Mouse (Mus musculus): ENCODE measurements around the gene Spg21. TPM values are rescaled to one million over a fixed set of nuclear protein-coding genes. Genes with fewer than 3 reads are reported as not detected.

Spg21 gene
- total RNA-seq (2021) = 10 to 100 TPM; 29.2 to 34.3 TPM

GRCm38 (mm10) chr9:65460732-65461442 is at the start of gene Spg21:
Gene Spg21 (plus strand): TSS chr9:65460947.
- peak; percentile 94 to 97 for DNase-seq

GRCm38 (mm10) chr9:65411326-65411725 is 49.4 kb upstream of the Spg21 start:
- no peak for DNase-seq

GRCm38 (mm10) chr9:65417738-65418137 is 43.0 kb upstream of the Spg21 start:
- no peak for DNase-seq

- no peak for DNase-seq
Observed at GRCm38 (mm10) chr9:65419633-65420032, 41.1 kb upstream of the Spg21 start.

GRCm38 (mm10) chr9:65422760-65423501 is 37.8 kb upstream of the Spg21 start, which contains the start of gene Slc51b:
Gene Slc51b (minus strand): TSS chr9:65422955.
- no peak for DNase-seq

- DNase-seq = no peak
Observed at GRCm38 (mm10) chr9:65424393-65424792, 36.4 kb upstream of the Spg21 start.

- DNase-seq = no peak
Observed at GRCm38 (mm10) chr9:65427511-65427910, 33.2 kb upstream of the Spg21 start.

- DNase-seq = no peak
Observed at GRCm38 (mm10) chr9:65428003-65428402, 32.7 kb upstream of the Spg21 start.

- no peak for DNase-seq
Observed at GRCm38 (mm10) chr9:65430401-65430800, 30.3 kb upstream of the Spg21 start.

- DNase-seq = no peak
Observed at GRCm38 (mm10) chr9:65430921-65431320, 29.8 kb upstream of the Spg21 start.

- peak; percentile 81 to 87 for DNase-seq
Observed at GRCm38 (mm10) chr9:65432236-65432635, 28.5 kb upstream of the Spg21 start.

GRCm38 (mm10) chr9:65434140-65434539 is 26.6 kb upstream of the Spg21 start:
- peak in 1 of 2 experiments; percentile 15 for DNase-seq

GRCm38 (mm10) chr9:65435211-65435610 is 25.5 kb upstream of the Spg21 start:
- no peak for DNase-seq

- peak; percentile 88 to 90 for DNase-seq
Observed at GRCm38 (mm10) chr9:65435671-65436301, 25.0 kb upstream of the Spg21 start, which contains the start of gene Mtfmt. Gene Mtfmt (plus strand): TSS chr9:65435782.

- no peak for DNase-seq
Observed at GRCm38 (mm10) chr9:65444692-65445091, 16.1 kb upstream of the Spg21 start.

GRCm38 (mm10) chr9:65447951-65448350 is 12.8 kb upstream of the Spg21 start:
- no peak for DNase-seq

GRCm38 (mm10) chr9:65458975-65459374 is 1.8 kb upstream of the Spg21 start:
- no peak for DNase-seq

- no peak for DNase-seq
Observed at GRCm38 (mm10) chr9:65460198-65460597, 549 bp upstream of the Spg21 start.

GRCm38 (mm10) chr9:65462544-65462943 is 1.8 kb downstream of the Spg21 start:
- DNase-seq = no peak

GRCm38 (mm10) chr9:65464161-65464560 is 3.4 kb downstream of the Spg21 start:
- DNase-seq = no peak

- no peak for DNase-seq
Observed at GRCm38 (mm10) chr9:65465241-65465640, 4.5 kb downstream of the Spg21 start.

GRCm38 (mm10) chr9:65467686-65468085 is 6.9 kb downstream of the Spg21 start:
- DNase-seq = no peak

GRCm38 (mm10) chr9:65472769-65473168 is 12.0 kb downstream of the Spg21 start:
- DNase-seq = no peak
